Mouse (Mus musculus): ENCODE measurements at regions not wholly inside any gene's neighbourhood (a gene's known extent, or its start where the extent isn't known, plus 50 kb on each side); places are given as distances from the start of the nearest gene placed in this dataset.
"Not testable (repeated sequence)": the region's sequence is repeated elsewhere in the genome, so short reads cannot be mapped to it uniquely, and the experiment has no call there.

- no peak for DNase-seq (ENCODE audit: low spot score)
These were observed 199.7 kb upstream of the Slc7a11 start for GRCm38 (mm10) chr3:50643068-50643467.

- DNase-seq (ENCODE audit: low spot score) = no peak
These were observed 196.5 kb upstream of the Slc7a11 start for GRCm38 (mm10) chr3:50639907-50640323.

GRCm38 (mm10) chr3:50634457-50635075, 191.2 kb upstream of the Slc7a11 start:
- DNase-seq (ENCODE audit: low spot score) = no peak

- no peak for DNase-seq (ENCODE audit: low spot score)
These were observed 187.9 kb upstream of the Slc7a11 start for GRCm38 (mm10) chr3:50631286-50631685.

GRCm38 (mm10) chr3:50628092-50628696, 184.8 kb upstream of the Slc7a11 start:
- DNase-seq (ENCODE audit: low spot score) = peak; percentile 21

- DNase-seq (ENCODE audit: low spot score) = not testable (repeated sequence)
These were observed 177.8 kb upstream of the Slc7a11 start for GRCm38 (mm10) chr3:50621176-50621575.

GRCm38 (mm10) chr3:50619061-50619460, 175.6 kb upstream of the Slc7a11 start:
- no peak for DNase-seq (ENCODE audit: low spot score)

GRCm38 (mm10) chr3:50615384-50616285, 172.2 kb upstream of the Slc7a11 start:
- DNase-seq (ENCODE audit: low spot score) = no peak

GRCm38 (mm10) chr3:50613011-50613410, 169.6 kb upstream of the Slc7a11 start:
- DNase-seq (ENCODE audit: low spot score) = no peak

- no peak for DNase-seq (ENCODE audit: low spot score)
These were observed 166.1 kb upstream of the Slc7a11 start for GRCm38 (mm10) chr3:50609341-50610012.

- DNase-seq (ENCODE audit: low spot score) = no peak
These were observed 164.3 kb upstream of the Slc7a11 start for GRCm38 (mm10) chr3:50607736-50608135.

- no peak for DNase-seq (ENCODE audit: low spot score)
These were observed 163.6 kb upstream of the Slc7a11 start for GRCm38 (mm10) chr3:50606986-50607385.

GRCm38 (mm10) chr3:50605750-50606149, 162.3 kb upstream of the Slc7a11 start:
- no peak for DNase-seq (ENCODE audit: low spot score)

- DNase-seq (ENCODE audit: low spot score) = no peak
These were observed 159.8 kb upstream of the Slc7a11 start for GRCm38 (mm10) chr3:50603182-50603581.

- DNase-seq (ENCODE audit: low spot score) = no peak
These were observed 152.3 kb upstream of the Slc7a11 start for GRCm38 (mm10) chr3:50595732-50596131.

GRCm38 (mm10) chr3:50584323-50584722, 140.9 kb upstream of the Slc7a11 start:
- DNase-seq (ENCODE audit: low spot score) = no peak

- no peak for DNase-seq (ENCODE audit: low spot score)
These were observed 140.1 kb upstream of the Slc7a11 start for GRCm38 (mm10) chr3:50583475-50583874.

- no peak for DNase-seq (ENCODE audit: low spot score)
These were observed 131.0 kb upstream of the Slc7a11 start for GRCm38 (mm10) chr3:50574388-50574787.

- no peak for DNase-seq (ENCODE audit: low spot score)
These were observed 126.6 kb upstream of the Slc7a11 start for GRCm38 (mm10) chr3:50570027-50570426.

- peak; percentile 10 for DNase-seq (ENCODE audit: low spot score)
These were observed 126.2 kb upstream of the Slc7a11 start for GRCm38 (mm10) chr3:50569565-50569964.

- no peak for DNase-seq (ENCODE audit: low spot score)
These were observed 110.7 kb upstream of the Slc7a11 start for GRCm38 (mm10) chr3:50554150-50554549.

- no peak for DNase-seq (ENCODE audit: low spot score)
These were observed 105.2 kb upstream of the Slc7a11 start for GRCm38 (mm10) chr3:50548568-50548967.

Measured in urinary bladder, postnatal 14 days (tissue).